Mouse (Mus musculus) heart, postnatal 0 days (tissue): ENCODE data around the gene Sox18.

Source experiments
- CTCF ChIP-seq: IDR thresholded peaks from 2 replicates; pipeline ENCODE4 v1.5.1; 2016; ENCODE audit warnings: antibody characterized with exemption, control low read depth, low read depth
- EP300 ChIP-seq: IDR thresholded peaks from 2 replicates; pipeline ENCODE4 v1.6.1; 2016; ENCODE audit warnings: antibody characterized with exemption, low read depth

DNA sequence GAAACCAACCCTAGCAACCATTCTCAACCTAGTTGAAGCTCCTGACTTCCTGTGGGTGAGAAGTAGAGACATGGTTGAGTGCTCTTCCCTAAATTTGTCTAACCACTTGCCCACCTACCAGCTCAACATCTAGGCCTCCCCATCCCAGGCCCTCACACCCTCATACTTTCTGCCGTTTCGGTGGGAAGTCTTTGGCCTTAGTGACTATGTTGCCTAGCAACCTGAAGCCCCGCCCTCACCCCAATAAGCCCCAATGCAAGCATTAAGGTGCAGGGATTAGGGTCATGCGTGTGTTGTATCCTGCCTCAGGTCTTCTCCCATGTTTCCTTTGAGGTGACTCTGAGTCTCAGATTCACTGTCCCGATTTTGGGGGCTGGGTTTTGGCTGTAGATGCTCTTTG lies 26.8 kb upstream of the Sox18 start, which contains the start of gene Lkaaear1:
- TF ChIP-seq CTCF = no peak
- TF ChIP-seq EP300 = no peak
